Mouse (Mus musculus) gastrocnemius, postnatal 36 days (tissue): ENCODE data around the gene Rad51b. TPM values are rescaled to one million over a fixed set of nuclear protein-coding genes. Genes with fewer than 3 reads are reported as not detected.

Experiments
- DNase-seq, 2 experiments: peaks; one replicate each; pipeline ENCODE4 v3.0.0; 2022
- intact Hi-C: fragments of 180-260 bp; cut with DNase I; formaldehyde crosslinking; loops from one replicate; pipeline ENCODE4 v1.15.1; 2025
- total RNA-seq, 2 experiments: library from RNA; stranded (reverse); gene quantifications; 2 replicates each; pipeline ENCODE4 v1.2.3; 2021

The Rad51b gene
- total RNA-seq, 2 experiments from 2014 or later: 0.23 TPM; not detected in 1

DNA sequence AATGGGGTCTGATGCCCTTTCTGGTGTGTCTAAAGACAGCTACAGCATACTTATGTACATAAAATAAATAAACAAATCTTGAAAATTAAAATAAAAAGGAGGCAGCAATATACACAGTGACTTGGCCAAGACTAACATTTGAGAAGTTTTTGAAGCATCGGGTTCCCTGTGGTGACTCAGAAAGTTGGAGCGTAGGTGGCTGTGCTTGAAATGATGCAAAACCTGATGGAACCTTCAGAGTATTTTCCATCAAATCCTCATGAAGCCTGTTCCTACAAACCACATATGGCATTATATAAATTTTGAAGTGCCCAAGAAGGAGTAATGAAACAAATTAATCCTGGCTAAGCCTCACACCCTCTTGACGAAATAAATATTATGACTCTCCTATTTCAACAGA, 474.7 kb downstream of the Rad51b start:
- DNase-seq: no peak
- intact Hi-C loops: no loop called here

DNA sequence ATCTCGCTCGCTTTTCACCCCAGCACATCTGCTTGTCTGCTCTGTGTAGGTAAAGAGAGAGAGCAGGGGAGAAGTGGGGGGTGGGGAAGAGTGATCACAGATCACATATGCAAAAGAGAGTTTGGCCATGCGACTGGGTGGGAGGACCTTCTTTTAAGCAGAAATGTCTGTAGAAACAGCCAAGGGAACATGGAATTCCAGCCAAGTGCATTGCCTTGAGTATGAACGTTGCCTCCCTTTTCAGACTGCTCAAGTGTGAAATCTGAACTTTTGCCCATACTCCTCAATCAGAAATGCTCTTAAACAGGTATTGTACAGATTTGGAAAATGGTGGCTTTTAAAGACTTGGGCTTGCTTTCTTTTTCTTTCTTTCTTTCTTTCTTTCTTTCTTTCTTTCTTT, 476.2 kb downstream of the Rad51b start:
- DNase-seq: no peak
- intact Hi-C loops: no loop called here

DNA sequence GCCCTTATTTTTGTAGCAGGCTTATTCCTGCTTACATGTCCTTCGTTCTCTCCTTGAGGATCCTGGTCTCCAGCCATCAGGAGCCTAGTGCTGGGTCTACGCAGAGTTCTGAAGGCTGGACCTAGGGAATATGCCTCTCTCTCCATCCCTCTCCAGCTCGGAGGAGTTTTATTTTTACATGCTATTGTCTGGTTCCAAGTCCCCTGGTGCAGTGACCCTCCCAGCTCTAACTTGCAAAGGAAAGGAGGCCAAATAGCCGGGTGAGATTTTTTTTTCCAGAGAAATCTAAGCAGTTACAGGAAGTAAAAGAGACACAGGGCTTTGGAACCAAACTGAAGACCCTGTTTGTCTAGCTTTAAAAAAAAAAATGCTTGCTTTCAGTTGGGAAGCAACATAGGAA, 477.5 kb downstream of the Rad51b start:
- intact Hi-C loops: no loop called here
- no peak for DNase-seq

DNA sequence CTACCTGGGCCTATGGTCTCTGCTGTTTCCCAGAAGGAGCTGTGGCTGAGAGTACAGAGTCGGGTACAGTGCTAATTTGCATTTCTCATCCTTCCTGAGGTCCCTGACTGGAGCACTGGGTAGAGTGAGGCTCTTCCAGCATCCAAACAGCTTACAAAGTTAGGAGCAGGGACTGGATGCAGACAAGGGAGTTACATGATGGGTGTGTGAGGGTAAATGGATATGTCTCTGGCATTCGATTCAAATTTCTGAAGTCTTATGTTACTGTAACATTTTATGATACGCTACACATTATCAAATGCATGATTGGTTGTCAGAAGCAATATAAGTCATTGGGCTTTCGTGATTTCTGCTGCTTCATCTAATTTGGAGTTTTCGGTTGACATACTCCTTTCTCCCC, 479.7 kb downstream of the Rad51b start:
- intact Hi-C loops: no loop called here
- no peak for DNase-seq

DNA sequence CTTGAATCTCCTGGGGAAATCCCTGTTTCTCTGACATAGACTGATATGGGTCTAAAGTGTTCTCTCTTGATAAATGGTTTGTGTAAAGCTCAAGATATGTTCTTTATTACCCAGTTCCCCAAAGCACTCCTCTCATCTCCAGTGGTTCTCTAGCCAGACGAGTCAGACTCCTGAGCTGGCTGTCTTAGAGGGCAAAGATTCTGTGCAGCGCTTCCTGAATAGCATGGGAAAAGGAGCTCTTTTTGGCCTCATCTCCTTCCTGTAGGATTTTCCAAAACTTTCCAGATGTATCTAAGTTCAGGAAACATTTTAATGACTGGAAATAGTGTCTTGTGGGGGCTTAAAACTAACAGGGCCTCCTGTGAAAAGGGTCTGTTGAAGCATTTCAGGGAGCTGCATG, 483.7 kb downstream of the Rad51b start:
- intact Hi-C loops: no loop called here

DNA sequence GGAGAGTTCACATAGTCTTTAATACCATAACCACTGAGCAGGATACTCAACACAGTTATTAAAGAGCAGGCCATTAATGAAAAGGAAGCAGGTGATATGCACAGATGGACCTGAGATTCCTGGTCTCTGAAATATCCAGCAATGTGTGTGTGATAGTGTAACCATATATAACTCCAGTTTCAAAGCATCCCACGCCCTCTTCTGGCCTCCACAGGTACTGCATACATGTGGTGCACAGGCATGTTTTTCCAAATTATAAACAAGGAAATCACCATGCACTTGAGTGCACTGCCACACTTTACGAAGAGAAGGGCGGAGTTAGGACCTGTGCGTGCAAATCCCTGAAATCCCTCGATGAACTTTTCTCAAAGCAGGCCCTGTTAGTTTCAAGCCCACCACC, 484.7 kb downstream of the Rad51b start:
- intact Hi-C loops: no loop called here
- no peak for DNase-seq

More for the DNA sequence above, 483.7 kb downstream of the Rad51b start:
- no peak for DNase-seq

DNA sequence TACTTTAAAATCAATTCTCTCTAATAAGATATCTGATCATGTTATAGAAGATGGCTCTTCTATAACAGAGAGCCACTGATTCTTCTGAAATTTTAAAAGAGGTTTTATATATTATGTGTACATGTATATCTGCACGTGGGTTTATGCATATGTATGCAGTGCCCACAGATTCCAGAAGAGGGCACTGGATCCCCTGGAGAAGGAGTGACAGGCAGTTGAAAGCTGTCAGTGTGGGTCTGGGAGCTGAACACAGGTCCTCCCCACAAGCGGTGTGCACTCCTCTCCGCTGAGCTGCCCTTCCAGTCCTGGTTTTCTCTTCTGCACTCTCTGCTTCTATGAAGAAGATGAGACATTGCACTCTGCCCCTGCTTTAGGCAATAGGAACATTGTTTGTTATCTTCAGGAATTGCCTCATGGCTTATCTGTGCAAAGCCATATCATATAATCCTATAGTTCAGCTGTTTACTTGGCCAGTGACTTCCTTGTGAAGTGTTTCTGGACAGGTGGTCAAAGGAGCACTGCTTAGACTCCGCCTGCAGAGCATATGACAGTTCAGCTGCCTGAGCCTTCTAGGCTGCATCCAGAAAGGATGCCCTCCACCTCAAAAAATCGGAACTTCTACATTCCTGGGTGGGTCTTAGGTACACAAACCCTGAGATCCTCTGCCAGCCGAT, 485.5 kb downstream of the Rad51b start:
- intact Hi-C loops: no loop called here
- DNase-seq: no peak

DNA sequence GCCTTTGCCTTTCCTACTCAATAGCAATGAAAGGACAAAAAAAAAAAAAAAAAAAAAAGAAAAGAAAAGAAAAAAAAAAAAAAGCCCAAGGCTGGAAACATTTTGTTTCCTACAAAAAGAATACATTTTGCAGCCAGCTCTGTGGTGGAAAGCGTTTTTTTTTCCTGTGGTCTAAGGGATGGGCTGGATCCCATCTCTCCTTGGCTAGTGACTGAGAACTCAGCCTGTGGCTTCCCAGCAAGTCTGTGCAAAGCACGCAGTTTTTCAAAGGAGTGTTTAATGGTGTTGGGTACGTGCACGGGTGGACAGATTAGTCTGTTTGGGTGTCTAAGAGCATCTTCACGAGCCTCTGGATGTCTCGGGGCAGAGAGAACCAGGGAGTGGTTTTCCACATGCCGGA, 487.1 kb downstream of the Rad51b start:
- intact Hi-C loops: no loop called here
- no peak for DNase-seq

DNA sequence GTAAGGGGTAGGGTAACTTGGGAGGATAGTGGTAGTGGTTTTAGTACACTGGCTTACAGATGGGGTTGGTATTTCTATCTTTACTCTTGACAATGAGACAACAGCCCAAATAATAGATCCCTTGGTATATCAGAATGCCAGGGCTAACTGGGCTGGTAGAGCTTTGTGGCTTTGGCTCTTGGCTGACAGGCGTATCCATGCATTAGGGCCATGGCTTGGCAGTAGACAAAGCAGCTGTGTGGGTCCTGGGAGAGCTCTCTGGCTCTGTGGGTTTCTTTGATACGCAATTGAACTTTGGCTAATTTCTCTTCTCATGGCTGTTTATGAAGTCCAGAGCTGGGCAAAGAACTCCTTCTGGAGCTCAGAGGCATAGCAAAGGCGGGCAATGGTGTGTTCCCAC, 488.6 kb downstream of the Rad51b start:
- intact Hi-C loops: no loop called here

DNA sequence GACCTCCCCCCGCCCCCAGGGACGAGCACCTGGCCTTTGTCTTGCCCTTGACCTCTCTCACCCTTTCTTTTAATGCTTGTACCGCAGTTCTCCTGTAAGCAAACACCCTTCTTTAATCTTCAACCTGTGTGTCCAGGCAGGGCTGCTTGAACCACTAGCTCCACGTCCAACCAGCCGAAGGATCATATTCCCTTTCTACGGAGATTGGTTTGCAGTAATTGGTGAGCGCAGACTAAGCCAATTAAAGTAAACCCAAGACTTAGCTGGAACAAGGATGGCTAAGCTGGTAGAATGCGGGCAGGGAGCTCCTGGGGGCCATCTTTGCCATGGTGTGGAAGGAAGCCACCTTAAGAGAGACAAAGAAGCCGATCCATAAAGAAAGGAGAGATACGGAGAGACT, 490.5 kb downstream of the Rad51b start:
- DNase-seq: no peak
- intact Hi-C loops: no loop called here

More for the DNA sequence above, 488.6 kb downstream of the Rad51b start:
- DNase-seq: no peak

DNA sequence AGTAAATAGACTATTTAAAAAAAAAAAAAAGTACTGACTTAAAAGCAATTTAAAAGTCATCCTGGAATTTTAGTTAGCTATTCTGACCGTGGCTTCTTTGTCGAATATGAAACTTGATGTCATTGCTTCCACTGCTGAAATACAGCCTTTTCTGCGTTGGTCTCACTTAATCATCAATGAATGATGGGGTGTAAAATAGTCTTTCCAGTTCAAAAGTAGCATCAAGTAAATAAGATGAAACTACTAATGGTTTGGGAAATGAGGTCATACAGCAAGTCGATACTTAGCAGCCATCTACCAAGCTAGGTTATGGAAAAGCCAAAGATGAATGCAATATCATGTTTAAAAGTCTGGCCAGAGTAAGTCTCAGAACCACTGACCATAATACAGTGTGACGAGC, 491.3 kb downstream of the Rad51b start:
- intact Hi-C loops: no loop called here
- no peak for DNase-seq

DNA sequence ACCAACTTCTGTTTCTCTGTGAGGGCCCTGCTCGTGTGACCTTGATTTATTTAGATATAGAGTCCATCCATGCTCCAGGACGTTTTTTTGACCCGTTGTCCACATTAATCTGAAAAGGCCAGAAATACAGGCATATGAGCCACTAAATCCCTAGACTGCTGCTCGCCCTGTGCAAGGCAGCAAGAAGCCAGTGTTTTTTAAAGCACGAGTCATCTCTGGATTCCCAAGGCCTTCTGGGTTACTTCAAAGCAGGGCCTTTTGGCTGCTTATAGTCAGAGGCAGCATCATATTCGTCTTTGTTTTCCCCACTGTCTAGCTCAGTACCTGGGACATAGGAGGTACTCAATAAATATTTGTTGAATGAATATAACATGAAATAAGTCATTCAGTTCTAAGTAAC, 492.4 kb downstream of the Rad51b start:
- DNase-seq: no peak
- intact Hi-C loops: no loop called here

DNA sequence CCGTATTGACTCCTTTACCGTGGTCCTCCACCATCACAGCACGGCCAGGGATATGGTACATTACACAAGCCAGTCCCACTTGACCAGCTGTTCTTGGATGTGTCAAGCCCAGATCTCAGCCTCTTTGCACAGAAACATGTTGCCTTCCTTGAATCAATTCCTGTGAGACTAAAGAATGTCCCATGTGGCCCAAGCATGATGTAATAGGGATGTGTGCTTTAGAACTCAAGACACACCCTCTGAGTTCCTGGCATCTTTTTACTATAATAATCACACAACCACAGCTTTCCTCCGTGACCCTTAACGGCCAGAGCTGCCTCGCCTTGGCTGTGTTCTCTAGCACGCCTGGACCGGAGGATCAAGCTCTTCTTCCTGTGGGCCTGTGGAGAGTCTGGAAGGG, 496.3 kb downstream of the Rad51b start:
- peak in 1 of 2 experiments; percentile 62 for DNase-seq

DNA sequence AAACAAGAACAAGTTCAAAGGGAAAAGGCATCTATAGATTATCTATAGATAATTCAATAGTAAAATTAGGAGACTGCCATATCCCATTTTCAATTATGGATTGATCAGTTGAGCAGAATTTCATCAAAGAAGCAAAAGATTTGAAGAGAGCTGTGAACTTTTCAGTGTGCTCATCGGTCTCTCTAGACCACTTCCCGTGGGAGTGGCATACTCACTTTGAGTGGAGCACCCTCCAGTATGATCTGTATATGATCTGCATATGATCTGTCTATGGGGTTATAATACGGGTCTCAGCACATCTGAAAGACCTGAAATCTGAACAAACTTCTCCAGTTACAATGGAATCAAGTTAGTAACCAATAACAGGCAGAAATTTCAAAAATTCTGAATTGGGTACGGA, 497.7 kb downstream of the Rad51b start:
- DNase-seq: no peak
- intact Hi-C loops: no loop called here

More for the DNA sequence above, 496.3 kb downstream of the Rad51b start:
- intact Hi-C loops: no loop called here

DNA sequence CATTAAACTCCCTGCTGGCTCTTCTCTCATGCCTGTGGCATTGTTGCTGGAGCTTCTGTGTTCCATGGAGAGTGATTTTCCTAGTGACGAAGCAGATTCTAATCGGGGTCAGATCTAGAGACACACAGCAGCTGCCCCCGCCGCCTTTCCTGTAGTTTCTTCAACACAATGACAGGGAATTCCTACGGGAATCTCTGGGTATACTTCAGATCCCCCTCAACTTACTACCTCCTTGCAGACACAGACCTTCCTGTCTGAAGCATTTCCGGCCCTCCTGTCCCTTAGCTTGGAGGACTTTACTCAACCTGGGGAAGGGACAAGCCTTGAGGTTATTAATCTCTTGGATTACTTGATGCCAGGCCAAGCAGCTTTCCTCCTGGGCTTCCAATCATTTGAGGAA, 499.2 kb downstream of the Rad51b start:
- no peak for DNase-seq
- intact Hi-C loops: no loop called here

DNA sequence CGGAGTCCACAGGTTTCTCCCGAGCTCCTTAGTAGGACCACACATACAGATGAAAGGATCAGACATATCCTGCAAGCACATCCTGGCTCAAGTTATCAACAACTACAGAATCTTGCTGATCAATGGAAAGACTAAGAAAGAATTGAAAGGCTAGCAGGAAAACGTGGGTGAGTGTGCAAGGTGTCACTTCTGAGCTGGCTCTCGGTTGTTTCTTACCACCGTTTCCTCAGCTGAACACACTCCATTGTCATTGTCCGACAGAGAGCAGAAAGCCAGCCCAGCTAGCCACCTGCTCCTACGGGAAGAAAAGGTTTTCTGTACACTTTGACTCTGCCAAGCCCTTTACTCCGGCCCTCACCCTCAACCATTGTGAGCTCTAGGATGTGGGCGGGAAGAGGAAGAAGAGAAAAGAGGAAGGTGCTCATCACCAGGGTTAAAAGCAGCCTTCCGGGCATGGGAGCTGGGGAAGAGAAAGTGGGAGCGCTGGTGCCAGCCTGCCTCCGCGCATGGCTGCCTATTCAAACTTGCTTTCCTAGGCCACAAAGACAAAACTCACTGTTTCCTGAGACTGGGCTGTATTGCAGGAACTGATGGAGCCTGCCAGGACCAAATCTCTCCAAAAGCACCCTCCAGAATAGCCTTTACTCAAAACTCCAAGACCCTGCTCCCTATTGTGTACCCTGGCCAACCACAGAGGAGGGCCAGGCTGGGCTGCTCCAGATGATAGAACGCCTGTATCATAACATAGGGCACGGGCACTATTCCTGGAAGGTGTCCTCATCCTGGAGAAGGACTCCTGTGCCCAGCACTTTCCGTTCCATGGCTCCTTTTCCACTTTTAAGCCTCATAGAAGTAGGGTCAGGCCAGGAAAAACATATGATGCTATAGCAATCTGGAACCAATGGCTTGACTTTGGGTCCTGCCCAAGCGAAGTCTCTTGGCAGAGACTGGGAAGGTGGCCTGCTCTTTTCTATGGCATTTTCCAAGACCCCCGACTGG, 500.0 kb downstream of the Rad51b start:
- intact Hi-C loops: no loop called here
- no peak for DNase-seq

DNA sequence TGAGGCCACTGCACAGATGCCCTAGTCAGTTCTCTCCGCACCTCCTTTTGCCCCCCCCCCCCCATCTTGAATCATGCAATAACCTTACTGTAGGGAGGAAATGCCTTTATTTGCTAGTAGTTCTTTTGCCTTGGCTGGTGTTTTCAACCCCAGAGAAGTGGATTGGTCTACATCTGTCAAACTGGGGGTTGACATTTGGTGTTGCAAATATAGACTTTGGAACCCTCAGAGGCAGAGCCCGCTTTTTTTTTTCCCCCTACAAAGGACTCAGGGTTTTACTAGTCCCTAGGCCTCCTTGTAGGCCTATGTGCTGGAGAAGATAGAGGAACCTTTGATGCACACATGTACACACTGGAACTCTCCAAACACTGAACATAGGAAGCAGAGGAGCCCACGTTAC, 501.4 kb downstream of the Rad51b start:
- no peak for DNase-seq
- intact Hi-C loops: no loop called here

DNA sequence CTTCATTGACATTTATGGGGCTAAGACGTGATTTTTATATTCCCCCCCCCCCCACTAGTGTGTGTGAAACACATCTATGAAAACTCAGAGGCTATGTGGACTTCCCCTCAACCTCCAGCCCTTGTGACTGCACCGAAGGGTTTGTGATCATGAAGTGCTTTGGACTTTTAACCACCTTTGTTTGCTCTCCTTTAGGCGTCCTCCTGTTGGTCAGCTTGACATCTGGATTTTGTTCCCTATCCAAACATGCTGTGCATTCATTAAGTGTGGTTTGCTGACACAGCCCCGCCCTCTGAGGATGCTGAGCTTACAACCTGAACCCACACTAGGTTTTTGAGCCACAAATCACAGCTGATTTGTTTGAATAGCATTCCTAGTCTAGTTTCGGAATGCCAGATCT, 502.3 kb downstream of the Rad51b start:
- intact Hi-C loops: no loop called here
- DNase-seq: no peak

DNA sequence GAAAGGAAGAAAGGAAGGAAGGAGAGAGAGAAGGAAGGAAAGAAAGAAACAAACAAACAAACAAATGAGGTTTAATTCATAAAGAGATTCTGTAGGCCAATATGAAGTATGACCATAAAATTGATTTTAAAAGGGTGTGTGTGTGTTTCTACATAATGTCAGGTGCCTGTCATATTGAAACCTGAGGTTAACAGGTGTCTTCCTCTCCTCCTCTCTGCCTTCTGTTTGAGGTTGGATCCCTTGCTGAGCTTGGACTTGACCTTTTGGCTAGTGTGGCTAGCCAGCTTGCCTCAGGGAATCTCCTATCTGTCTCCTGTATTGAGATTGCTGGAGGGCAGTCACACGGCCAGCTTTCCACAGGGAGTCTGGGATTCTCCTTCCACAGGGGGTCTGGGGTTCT, 506.6 kb downstream of the Rad51b start:
- no peak for DNase-seq
- intact Hi-C loops: no loop called here

DNA sequence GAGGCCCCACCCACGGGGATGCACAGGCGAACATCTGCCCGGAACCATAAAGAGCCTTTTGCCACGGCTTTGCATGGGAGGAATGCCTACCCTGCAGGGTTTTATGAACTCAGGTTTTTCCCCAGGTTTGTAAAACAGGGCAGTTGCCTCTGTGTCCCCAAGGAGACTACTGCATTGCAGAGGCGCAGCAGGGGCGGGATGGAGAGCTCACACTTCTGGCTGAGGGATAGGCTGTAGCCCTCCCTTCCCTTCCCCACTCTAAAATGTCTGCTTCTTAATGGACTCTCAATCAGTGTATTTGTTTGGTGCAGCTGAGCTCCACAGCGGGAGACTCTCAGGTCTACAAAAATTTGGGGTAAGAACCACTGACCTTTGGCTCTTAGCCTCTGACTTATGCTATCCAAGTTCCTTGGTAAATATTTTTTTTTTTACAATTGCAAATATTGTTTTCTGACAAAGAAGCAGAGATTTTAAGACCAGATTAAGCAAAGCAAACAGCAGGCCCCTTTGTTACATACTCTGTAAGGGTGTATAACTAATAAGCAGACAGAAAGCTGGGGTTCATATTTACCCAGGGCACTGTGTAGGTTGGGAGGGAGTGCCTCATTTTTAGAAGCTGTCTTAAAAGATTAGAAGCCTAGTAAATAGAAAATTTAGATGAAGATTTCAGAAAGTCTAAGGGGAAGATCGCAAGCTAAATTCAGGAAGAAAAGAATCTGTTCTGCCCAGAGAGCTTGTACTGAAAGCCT, 507.9 kb downstream of the Rad51b start:
- intact Hi-C loops: no loop called here
- no peak for DNase-seq

DNA sequence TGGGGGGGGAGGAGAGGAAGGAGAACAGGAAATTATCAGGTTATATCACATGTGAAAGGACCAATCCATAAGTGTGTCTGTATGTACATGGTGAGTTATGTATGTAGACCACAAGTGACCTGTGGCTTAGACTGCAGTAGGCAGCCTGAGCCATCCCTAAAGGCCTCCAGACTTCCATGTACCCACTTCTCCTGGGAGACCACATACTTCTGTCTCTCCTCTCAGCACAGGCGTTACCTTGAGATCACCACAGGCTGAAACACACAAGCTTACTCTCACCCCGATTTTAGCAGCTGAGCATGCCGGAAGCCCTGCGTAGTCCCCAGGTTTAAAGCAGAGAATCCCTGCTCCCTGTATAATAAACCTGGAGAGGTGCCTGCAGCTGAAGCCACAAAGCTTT, 509.9 kb downstream of the Rad51b start:
- intact Hi-C loops: no loop called here
- no peak for DNase-seq
